Mouse (Mus musculus): ENCODE data around the gene Tmc6. TPM values are rescaled to one million over a fixed set of nuclear protein-coding genes. Genes with fewer than 3 reads are reported as not detected.

Gene Tmc6
- total RNA-seq, 4 experiments from 2014 or later = 10.2 to 12.3 (median 11.4) TPM

GRCm38 (mm10) chr11:117782705-117783034 is 672 bp upstream of the Tmc6 start:
- no peak for DNase-seq (ENCODE audit: low spot score in 2 of 2)

- DNase-seq (ENCODE audit: low spot score in 2 of 2) = no peak
Observed at GRCm38 (mm10) chr11:117781199-117781821, 688 bp downstream of the Tmc6 start.

GRCm38 (mm10) chr11:117780582-117781111 is 1.4 kb downstream of the Tmc6 start:
- DNase-seq (ENCODE audit: low spot score in 2 of 2) = no peak

DNA sequence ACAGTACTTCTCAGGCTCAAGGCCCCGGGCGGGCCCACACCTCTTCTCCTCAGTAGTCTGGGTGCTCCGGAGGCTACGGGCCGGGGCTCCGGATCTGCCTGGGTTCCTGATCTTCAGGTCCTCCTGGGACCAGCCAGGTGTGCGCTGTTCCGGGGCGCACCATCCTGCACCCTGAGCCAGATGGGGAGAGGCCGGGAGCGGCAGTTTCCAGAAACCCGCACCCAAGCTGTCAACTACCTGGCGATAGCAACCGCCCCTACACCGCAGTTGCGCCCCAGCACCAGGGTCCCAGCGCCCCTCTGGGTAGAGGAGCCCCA is 1.8 kb downstream of the Tmc6 start:
- DNase-seq (ENCODE audit: low spot score in 2 of 2) = no peak

- no peak for DNase-seq (ENCODE audit: low spot score in 2 of 2)
Observed at GRCm38 (mm10) chr11:117779434-117780198, 2.4 kb downstream of the Tmc6 start.

GRCm38 (mm10) chr11:117778851-117779433 is 3.1 kb downstream of the Tmc6 start:
- DNase-seq (ENCODE audit: low spot score in 2 of 2) = no peak

- no peak for DNase-seq (ENCODE audit: low spot score in 2 of 2)
Observed at GRCm38 (mm10) chr11:117778031-117778430, 4.0 kb downstream of the Tmc6 start.

GRCm38 (mm10) chr11:117777111-117777510 is 4.9 kb downstream of the Tmc6 start:
- DNase-seq (ENCODE audit: low spot score in 2 of 2) = no peak

DNA sequence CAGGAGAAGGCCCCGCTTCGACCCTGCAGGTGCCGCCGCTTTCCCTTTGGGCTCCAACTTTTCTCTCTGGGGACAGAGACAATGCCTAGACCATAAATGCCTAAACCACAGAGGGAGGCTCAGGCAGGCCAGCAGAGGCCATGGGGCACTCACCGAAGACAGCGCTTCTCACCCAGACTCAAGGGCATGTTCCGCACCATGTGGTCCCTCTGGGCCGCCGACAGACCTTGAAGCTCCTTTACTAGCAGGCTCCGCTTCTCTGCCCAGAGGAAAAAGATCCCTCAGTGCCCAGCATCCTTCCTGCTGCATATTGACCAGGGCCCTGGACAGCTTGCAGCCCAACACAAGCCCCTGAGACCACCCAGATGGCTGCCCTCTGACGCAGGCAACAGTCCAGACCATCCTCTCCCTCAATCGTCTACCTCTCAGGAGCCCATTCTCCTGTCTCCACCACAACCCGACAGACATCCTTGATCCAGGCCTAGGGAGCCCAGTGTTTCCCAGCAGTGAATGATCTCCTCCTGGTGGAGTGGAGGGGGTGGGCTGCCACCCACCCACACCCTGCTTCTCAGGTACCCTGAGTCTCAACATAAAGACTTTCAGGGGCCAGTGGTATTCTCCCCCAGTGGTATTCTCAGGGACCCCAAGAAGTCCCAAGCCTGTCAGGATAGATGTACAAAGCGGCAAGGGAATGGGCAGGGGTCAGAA is 5.8 kb downstream of the Tmc6 start:
- no peak for DNase-seq (ENCODE audit: low spot score in 2 of 2)

- DNase-seq (ENCODE audit: low spot score in 2 of 2) = no peak
Observed at GRCm38 (mm10) chr11:117775540-117775939, 6.5 kb downstream of the Tmc6 start.

- DNase-seq (ENCODE audit: low spot score in 2 of 2) = no peak
Observed at GRCm38 (mm10) chr11:117774925-117775324, 7.1 kb downstream of the Tmc6 start.

GRCm38 (mm10) chr11:117772352-117772751 is 9.6 kb downstream of the Tmc6 start:
- no peak for DNase-seq (ENCODE audit: low spot score in 2 of 2)

GRCm38 (mm10) chr11:117770407-117770806 is 11.6 kb downstream of the Tmc6 start:
- DNase-seq (ENCODE audit: low spot score in 2 of 2) = no peak

DNA sequence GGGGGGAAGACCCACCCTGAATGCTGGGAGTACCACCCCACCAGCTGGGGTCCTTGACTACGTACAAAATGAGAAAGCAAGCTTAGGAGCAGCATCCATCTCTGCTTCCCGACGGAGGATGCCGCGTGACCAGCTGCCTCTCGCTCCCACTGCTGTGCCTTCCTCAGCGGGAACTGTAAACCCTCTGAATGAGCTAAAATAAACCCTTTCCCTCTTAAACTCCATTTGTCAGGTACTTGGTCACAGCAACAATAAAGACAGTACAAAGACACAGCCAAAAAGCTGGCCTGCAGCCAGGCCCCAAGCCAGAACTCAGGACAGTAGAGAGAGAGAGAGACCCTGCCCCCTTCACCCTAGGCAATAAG is 12.3 kb downstream of the Tmc6 start:
- no peak for DNase-seq (ENCODE audit: low spot score in 2 of 2)

DNA sequence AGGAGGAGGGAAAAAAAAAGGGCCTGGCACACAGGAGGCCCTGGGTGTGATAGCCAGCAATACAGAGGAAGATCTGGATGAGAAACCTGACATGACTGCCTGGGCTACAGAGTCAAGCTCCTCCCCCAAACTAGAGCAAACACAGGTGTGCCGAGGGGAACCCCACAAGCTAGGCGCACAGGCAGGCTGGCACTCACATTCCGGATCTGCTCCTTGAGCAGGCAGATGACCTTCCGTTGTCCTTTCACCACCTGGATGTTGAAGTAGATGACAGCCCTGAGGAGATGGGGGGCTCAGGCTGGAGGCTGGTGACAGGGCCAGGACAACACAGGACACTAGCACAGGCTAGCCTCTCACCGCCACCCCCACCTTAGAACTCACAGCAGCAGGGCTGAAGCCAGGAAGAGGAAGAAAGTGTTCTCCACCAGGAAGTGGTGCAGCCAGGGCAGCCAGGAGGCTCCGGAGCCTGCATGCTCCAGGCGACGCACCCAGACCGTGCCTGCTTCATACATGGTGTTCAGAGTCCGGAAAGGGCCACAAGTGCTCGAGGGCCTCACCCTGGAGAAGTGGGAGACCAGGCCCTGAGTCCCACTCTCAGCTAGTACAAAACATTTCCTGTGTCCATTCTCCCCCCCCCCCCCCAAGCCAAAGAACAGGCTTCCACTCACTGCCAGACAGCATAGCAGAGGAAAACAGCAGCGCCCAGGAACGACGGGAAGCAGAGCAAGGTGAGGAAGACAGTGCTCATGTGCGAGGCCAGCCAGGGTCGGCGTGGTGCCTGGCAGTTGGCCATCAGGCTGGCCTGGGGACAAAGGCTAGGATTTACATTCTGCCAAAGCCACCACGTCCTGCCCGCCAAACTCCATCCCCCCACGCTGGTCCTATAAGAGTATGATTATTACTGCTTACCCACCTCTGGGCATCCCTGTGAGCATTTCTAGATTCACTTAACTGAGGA is 13.0 kb downstream of the Tmc6 start:
- no peak for DNase-seq (ENCODE audit: low spot score in 2 of 2)

DNA sequence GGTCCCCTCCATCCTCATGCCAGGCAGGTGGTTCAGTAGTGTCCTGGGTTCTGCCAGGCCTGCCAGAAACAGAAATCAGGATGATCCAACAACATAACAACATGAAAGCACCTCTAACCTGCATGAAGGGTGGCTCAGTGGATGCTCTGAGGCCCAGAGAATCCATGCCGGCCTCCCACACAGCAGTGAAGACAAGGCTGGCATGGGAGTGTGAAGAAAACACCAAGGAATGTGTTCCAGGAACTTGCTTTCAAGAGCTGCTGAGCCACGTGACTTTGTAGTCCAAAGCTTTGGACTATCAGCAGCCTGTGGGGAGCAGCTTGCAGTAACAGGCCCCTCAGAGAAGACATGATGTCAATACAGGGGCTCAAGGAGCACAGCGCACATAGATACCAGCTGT is 15.7 kb downstream of the Tmc6 start:
- DNase-seq (ENCODE audit: low spot score in 2 of 2) = no peak

DNA sequence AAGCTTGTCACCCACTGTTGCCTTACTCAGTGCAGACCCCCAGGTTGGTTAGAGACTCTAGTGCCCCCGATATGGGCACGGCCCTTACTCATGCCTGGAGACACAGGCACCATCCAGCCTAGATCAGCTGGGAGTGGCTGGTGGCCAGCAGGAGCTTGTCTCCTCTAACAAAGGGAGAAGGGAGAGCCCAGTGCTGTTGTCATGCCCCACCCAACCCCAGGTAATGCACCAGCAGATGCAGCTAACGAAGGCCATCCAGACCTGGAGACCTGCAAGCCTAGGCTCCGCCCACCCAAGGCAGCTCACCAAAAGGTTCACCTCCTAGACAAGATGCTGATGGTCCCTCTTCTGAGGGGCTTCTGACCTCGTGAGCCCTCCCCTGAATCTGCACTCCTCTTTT is 16.6 kb downstream of the Tmc6 start:
- no peak for DNase-seq (ENCODE audit: low spot score in 2 of 2)

DNA sequence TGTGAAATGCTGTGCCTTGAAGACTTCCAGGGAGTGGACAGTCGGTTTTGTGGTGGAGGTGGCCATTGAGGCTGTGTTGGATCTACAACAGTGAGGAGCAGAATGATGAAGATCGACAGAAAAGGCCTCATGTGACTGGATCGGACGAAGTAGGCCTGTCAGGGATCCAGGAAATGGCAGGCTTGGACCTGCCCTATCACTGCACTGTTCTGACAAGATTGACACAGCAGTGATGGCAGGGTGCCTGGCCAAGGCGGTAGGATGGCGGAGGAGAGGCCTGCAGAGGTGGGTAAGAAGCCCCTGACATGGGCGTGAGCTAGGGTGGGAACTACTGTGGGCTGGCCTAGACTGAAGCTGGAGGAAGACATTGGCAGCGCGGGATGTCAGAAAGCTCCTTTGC is 17.7 kb downstream of the Tmc6 start:
- no peak for DNase-seq (ENCODE audit: low spot score in 2 of 2)

DNA sequence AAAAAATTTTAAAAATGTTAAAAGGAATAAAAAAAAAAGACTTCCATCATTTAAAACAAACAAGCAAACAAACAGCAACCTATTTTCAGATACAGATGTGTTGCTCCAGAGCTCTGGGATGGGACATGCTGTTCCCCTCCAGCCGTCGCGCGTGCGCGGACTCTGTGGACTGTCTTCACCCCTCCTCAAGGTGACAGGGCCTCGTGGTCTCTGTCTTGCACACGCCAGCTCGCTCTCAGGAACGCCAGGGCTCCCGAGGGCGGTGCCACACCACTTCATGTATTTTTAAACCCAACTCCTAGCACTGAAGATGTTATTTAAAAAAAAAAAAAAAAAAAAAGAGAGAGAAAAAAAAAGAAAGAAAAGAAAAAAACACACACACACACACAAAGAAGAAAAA is 19.8 kb downstream of the Tmc6 start:
- DNase-seq (ENCODE audit: low spot score in 2 of 2) = no peak

DNA sequence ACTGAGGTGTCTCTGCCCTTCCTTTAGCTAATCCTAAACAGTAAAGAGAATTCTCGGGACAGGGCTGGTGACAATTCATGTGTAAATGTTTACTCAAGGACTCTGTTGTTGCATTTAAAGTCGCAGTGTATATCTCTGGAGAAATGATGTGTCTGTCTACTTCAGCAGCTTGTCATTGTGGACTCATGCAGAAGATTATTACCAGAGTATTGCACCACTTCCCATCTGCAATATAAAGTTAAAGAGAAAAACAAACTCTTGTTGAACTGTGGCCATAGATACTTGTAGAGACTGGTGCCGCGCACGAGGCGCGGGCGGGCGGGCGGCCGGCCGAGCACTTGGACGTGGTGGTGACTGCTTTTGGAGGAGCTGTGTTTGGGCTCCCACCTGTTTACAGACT is 20.2 kb downstream of the Tmc6 start:
- DNase-seq (ENCODE audit: low spot score in 2 of 2) = no peak
